ENCODE assay signal across 15 mouse cellular contexts in genomic region chr9:69764586-69765482, GRCm38 (mm10). TPM values are rescaled to one million over a fixed set of nuclear protein-coding genes. Genes with fewer than 3 reads are reported as not detected.
DNase-seq lines count a peak whose midpoint lies in the region; ATAC-seq and TF ChIP-seq lines count a peak whose summit lies in the region.
"Had no signal": no experiment of that assay in that cellular context is flagged by ENCODE, and none has a peak within 500 bp of the region (broad histone marks: within the 10 kb centered on the region; RNA-seq: fewer than 3 reads in every experiment).

No protein-coding gene starts in this region.

- peaks cover 99% of the 10 kb centered on the region for H3K27me3 ChIP-seq in kidney, embryonic 15.5 days
- peaks cover 87% of the 10 kb centered on the region for H3K27me3 ChIP-seq in hindbrain, postnatal 0 days (ENCODE audit: insufficient read depth, low read length)
- peaks cover 100% of the 10 kb centered on the region for H3K27me3 ChIP-seq in neural tube, embryonic 13.5 days

- no peak overlapping the region for H3K27ac ChIP-seq in kidney, embryonic 15.5 days
- no peak overlapping the region for H3K27ac ChIP-seq in hindbrain, postnatal 0 days
- H3K27ac ChIP-seq in neural tube, embryonic 13.5 days (replicated peaks): no peak overlapping the region

- no peaks in the 10 kb centered on the region for H3K9me3 ChIP-seq in kidney, embryonic 15.5 days (replicated peaks)
- no peaks in the 10 kb centered on the region for H3K9me3 ChIP-seq in hindbrain, postnatal 0 days (ENCODE audit: low read length)
- no peaks in the 10 kb centered on the region for H3K9me3 ChIP-seq in neural tube, embryonic 13.5 days

- H3K9ac ChIP-seq in kidney, embryonic 15.5 days: no peak overlapping the region
- H3K9ac ChIP-seq in hindbrain, postnatal 0 days (replicated peaks; ENCODE audit: low read length): no peak overlapping the region
- H3K9ac ChIP-seq in neural tube, embryonic 13.5 days: no peak overlapping the region

- H3K4me3 ChIP-seq in kidney, embryonic 15.5 days (replicated peaks): peak overlapping the region; percentile 11
- peak overlapping the region; percentile 3; the same call in 1 of the 2 replicates for H3K4me3 ChIP-seq in hindbrain, postnatal 0 days (ENCODE audit: low read length)
- peak overlapping the region; percentile 2; the same call in 1 of the 2 replicates for H3K4me3 ChIP-seq in neural tube, embryonic 13.5 days

- H3K36me3 ChIP-seq in kidney, embryonic 15.5 days: no peaks in the 10 kb centered on the region
- H3K36me3 ChIP-seq in hindbrain, postnatal 0 days (ENCODE audit: insufficient read depth, low read length): no peaks in the 10 kb centered on the region
- H3K36me3 ChIP-seq in neural tube, embryonic 13.5 days: no peaks in the 10 kb centered on the region

- no peak for ATAC-seq in kidney, embryonic 15.5 days (replicated peaks; ENCODE audit: low FRiP score)
- no peak for ATAC-seq in hindbrain, postnatal 0 days
- ATAC-seq in neural tube, embryonic 13.5 days (ENCODE audit: low read depth): no peak
- ATAC-seq in frontal cortex, adult (ENCODE audit: low TSS enrichment): no peak

- TF ChIP-seq CTCF in hindbrain, postnatal 0 days (IDR thresholded peaks at IDR 0.05; ENCODE audit: low read depth): no peak

- H3K4me2 ChIP-seq in kidney, embryonic 15.5 days: peak overlapping the region; percentile 46
- peak overlapping the region; percentile 37 for H3K4me2 ChIP-seq in hindbrain, postnatal 0 days (ENCODE audit: low read depth, low read length)
- H3K4me2 ChIP-seq in neural tube, embryonic 13.5 days: peak overlapping the region; percentile 56

- DNase-seq in kidney, postnatal 25 days: no peak
- peak; percentile 69 for DNase-seq in embryo, embryonic 11 days
- no peak for DNase-seq in hindbrain, postnatal 0 days (ENCODE audit: low spot score)
- DNase-seq in kidney, adult 11 months: no peak
- DNase-seq in right cerebral cortex, adult 2 months (ENCODE audit: low spot score in 2 of 2): no peak
- DNase-seq: adrenal gland, postnatal 14 days; cerebellum, adult 9-11 months; layer of hippocampus, postnatal 36 days had no signal

- 1% methylated on average over 42 of the region's 42 CpGs for WGBS in kidney, embryonic 15.5 days
- 3% methylated on average over 42 of the region's 42 CpGs for WGBS in hindbrain, postnatal 0 days
- WGBS in neural tube, embryonic 13.5 days: 1% methylated on average over 42 of the region's 42 CpGs

- H3K4me1 ChIP-seq in kidney, embryonic 15.5 days: peaks cover 37% of the 10 kb centered on the region
- H3K4me1 ChIP-seq in hindbrain, postnatal 0 days (ENCODE audit: insufficient read depth, low read length): no peaks in the 10 kb centered on the region
- peaks cover 80% of the 10 kb centered on the region for H3K4me1 ChIP-seq in neural tube, embryonic 13.5 days (replicated peaks)

RNA-seq across cellular contexts. Expression of gene Foxb1, which starts 4.1 kb away (rescaled TPM):
- polyA plus RNA-seq in kidney, embryonic 15.5 days (2015; fragmentation: Nextera tagmentation; extraction: Ambion mirVana): 0.09 and 0.13 TPM in 2 replicates
- 10.0 and 11.4 TPM in 2 replicates for total RNA-seq in hindbrain, postnatal 0 days (2014; rRNA removed)
- polyA plus RNA-seq in hindbrain, postnatal 0 days (2015; fragmentation: Nextera tagmentation; extraction: Ambion mirVana): 5.5 and 5.7 TPM in 2 replicates
- polyA plus RNA-seq in neural tube, embryonic 13.5 days (2015; fragmentation: Nextera tagmentation; extraction: Ambion mirVana): 7.8 and 8.0 TPM in 2 replicates
- total RNA-seq: adrenal gland, postnatal 14 days; ES-E14; layer of hippocampus, postnatal 36 days; monocyte, adult 5-6 weeks had no signal
- polyA plus RNA-seq: heart, embryonic 14.5 days; liver, embryonic 16.5 days had no signal
